Mouse (Mus musculus) c-Kit-negative CD71-positive TER-119-positive erythroid progenitor cells, embryonic 14.5 days (primary cell): ENCODE measurements at regions not wholly inside any gene's neighbourhood (a gene's known extent, or its start where the extent isn't known, plus 50 kb on each side); places are given as distances from the start of the nearest gene placed in this dataset.

Experiments
- DNase-seq: peaks from one replicate; pipeline ENCODE4 v3.0.0-alpha.2; 2013; ENCODE audit warnings: low read depth, low spot score

DNA sequence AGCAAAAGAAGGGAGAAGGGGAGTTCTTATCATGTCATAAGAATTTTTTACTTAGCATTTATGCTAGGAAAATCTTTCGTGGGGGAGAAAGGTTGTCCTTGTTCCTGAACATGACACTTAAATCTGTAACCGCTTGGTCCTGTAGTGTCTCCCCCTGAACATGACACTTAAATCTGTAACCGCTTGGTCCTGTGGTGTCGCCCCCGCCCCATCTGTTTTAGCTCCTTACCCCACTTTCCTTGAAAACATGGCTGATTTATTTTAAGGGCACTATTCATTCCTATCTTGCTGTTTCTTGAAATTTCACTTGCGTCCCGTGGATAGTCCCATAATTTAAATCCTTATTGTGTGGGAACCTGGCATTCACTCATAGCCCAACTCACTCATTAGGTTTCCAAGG lies 82.2 kb downstream of the Rap2a start:
- no peak for DNase-seq

DNA sequence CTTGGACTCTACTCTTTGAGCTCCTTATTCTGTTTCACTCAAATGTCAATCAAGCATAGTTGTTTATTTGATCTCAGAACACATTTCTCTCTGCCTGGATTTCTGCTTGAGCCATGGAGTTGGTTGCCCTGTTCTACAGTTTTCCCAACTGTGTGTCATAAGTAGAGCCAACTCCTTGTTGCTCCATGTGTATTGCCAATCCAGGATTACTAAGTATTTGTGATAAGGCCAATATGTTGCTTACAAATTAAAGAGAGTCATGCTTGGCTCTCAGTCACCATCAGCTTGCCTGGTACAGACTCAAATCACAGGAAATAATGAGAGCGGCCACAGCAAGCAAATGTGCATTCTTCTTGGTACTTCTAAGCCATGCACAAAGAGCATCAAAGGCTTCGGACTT lies 82.7 kb downstream of the Rap2a start:
- no peak for DNase-seq

DNA sequence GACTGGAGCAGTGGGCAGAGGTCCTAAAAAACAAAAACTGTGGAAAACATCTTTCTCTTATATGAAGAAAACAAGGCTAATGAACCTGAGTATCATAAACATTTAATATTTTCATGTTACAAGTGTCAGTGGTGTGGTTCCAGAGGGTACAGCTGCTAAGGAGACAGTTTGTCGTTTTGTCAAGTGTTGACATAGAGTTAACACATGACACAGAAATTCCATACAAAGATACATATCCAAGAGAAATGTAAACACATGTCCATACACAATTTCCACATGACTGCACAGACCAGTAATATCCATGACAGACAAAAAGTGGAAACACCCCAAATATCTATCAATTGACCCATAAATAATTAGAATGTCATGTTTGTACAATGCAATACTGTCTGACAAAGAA lies 88.7 kb downstream of the Rap2a start:
- DNase-seq: no peak

GRCm38 (mm10) chr14:120568054-120568453 lies 89.8 kb downstream of the Rap2a start:
- DNase-seq: no peak

GRCm38 (mm10) chr14:120572238-120572637 lies 94.0 kb downstream of the Rap2a start:
- no peak for DNase-seq

DNA sequence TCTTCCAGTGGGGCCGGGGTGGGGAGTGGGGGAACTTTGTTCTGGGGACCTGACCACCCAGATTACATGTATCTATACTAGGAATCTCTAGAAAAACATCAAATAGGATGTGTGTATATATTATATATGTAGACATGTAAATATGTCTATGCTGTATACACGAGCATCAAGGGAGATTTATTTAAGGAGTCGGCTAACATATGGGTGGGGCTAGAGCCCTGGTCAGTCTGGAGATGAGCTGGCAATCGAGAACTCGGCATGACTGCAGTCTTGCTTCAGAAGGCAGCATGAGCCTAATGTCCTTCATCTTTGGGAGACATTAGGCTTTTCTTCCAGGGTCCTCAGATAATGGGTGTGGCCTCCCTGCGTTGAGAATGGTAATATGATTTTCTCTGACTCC lies 97.0 kb downstream of the Rap2a start:
- no peak for DNase-seq

DNA sequence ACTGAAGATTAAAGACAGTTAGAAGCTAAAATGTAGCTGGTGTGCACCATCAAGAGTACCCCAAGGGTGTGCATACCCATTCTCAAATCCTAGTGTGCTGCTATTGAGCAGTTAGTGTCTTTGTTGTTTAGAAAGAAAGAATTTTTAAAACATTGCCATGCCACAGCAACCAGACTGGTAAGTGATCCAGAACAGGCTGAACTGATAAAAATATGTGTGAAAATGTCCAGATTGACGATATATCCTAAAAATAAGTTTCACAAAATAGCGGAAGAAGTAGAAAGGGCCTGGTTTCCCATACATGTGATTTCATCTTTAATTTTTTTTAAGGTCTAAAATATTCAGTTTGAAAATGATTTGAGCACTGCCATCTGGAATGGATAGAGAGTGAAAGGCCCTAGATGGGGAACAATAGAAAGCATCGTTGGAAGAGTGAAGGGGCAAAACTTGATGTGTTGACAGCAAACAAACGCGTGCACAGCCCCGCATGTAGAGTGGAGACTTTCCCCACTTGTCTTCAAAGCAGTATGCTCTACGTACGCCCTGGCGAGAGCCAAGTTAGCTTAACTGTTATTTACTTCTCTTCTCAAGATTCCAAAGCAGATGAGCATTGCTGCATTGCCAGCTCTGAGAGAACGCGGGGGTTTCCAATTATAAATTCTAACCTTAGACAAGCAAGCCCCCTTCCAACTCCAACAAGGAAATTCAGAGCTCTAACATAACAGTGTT lies 100.3 kb downstream of the Rap2a start:
- DNase-seq: no peak

DNA sequence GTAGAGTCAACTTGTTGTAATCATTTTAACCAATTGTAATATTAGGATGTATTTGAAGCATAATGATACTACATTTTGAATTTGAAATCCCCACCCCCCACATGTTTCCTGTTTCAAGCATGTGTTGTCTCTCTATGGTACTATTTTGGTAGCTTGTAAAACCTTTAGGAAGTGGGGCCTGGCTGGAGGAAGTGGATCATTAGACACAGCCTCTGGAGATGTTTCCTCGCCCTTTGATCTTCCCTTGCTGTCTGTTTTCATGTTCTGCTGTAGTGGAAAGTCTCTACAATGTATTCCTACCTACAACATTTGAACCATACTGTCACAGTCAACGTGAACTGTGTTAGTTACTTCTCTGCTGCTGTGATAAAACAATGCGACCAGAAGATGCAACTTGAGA lies 105.6 kb downstream of the Rap2a start:
- DNase-seq: no peak

DNA sequence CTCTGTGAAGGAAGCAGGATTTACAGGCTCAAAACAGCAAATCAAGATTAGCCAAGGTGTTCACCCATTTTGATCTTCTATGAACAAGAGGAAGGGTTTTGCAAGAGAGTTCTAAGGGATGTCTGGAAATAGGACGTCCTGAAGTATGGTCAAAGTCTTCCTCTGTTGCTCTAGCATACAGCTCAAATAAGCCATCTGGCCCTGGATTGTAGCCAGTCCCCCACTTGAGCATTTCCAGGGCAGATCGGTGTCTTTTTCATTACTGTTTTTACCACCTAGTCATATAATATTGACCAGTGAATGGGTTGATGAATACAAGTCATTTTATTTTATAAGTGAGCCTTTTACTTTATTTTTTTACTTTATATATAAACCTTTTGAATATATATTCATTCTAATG lies 113.9 kb downstream of the Rap2a start:
- no peak for DNase-seq

DNA sequence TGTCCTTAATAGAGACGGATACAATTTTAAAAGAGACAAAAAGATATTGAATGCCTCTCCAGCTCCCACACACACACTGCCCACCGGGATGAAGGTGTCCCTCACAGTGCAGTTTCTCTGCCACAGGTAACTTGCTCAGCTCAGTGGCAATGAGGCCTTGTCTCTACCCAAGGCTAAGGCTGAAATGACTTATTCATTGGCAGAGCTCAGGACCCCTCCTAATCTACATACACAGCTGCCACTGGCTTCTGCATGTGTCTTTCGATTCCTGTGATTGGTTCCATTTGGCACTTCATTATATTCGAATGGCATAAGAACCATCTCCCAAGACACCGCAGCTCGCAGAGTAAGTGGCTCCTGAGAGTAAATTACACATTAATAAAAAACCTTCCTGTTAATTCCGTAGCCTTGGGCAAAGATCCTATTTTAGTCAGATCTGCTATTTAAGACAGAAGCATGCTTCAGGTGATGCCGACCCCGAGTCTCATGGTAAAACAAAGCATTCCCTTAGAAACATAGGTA lies 122.2 kb downstream of the Rap2a start:
- DNase-seq: no peak

DNA sequence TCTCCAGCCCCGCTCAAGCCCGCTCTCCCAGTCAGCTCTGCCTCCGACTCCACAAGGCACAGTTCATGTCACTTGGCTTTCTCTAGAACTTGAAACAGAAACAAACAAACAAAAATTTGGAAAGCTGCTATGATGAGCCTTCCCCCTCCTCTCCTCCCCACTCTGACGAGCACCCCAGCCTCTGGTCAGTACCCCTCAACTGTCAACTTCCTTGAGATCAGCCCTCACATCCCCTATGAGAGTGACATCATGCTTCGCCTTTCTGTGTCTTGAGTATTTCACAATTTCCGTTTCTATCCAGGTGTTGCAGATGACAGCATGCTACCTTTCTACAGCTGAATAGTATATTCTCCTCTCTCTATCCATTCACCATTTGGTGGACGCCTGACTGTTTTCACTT lies 123.3 kb downstream of the Rap2a start:
- no peak for DNase-seq

DNA sequence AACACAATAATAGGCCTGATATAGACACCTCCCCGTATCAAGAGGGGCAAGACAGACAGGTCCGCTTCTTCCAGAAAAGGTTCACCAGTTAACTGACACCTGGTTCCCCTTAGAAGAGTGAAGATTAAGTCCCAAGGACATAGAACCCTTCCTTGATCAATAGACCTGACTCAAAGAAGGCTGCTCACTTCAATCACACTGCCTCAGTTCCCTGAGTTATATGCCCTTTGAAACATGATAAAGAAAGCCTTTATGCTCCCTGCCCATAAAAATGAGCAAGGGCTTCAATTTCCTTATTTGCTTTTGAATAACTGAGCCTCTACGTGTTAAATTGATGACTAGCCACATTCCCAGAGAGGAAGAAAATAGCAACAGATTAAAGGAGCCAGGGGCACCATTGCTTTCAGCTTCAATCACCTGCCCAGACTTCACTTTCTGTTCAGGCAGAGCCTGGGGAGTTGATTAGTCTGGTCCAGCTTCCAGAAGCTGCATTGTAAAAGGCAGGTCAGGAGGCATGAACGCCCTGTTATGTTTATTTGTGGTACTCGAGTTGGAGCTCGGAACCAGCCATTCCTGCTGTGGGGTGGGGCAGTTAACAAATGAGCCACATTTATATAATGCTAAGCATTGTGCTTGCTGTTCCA lies 125.7 kb downstream of the Rap2a start:
- no peak for DNase-seq

DNA sequence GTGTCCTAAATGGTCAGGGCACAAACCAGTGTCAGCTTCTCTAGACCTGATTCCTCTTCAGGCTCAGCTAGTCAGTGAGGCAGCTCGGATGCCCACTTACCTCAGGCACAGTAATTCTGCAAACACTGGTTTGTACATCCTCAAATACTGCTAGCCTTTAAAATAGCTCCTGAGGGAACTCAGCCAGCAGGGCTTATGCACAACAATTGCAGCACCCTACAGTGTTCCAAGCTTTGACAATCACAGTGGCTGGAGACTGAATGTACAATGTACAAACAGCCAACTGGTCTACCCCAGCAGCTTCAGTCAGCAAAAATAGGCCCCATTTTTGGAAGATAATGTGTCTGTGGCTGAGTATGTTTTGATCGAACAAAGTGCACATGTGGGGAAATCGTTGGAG lies 129.6 kb downstream of the Rap2a start:
- DNase-seq: no peak

DNA sequence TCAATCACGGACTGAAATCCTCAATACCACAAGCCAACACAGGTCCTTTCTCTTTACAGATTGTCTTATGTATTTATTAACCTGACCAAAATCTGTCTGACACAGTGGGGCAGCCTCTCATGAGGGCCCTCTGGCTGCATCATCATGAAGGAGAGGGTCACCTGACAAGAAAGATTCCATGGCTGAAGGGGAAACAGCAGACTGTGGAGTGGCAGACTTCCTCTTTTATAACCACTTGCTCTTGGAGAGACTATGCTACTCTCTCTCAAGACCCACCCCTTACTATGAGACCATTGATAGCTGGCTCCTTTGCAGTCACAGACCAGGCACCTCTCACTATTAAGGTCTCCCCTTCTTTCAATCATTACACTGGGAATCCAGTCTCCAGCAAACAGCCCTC lies 133.1 kb downstream of the Rap2a start:
- DNase-seq: no peak

DNA sequence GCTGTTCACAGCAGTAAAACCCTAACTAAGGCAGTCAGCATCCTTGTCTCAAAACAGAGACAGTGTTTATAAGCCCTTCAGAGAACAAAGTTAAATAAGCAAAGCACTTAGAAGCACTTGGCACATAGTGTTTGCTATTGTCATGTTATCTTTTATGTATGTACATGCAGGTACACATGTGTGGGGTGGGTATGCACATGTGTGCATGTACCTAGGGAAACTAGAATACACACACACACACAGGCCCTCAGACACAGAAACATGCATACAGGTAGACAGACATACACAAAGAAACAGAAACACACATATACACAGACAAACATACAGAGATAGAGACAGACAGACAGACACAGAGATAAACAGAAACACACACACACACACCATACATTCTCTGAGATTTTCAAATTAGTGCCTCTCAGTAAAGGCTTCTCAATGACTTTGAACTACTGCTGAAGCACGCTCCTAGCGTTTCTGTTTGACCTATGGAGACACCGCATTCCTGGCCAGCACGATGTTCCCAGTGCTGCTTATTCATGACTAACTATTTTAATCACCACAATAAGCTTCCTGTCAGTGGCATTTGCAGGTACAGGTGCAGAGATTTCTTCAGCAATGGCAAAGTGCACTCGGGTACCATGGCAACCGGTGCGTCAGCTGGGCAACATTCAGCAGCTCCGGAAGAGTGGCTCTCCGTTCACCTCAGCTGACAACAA lies 148.1 kb downstream of the Rap2a start:
- no peak for DNase-seq

DNA sequence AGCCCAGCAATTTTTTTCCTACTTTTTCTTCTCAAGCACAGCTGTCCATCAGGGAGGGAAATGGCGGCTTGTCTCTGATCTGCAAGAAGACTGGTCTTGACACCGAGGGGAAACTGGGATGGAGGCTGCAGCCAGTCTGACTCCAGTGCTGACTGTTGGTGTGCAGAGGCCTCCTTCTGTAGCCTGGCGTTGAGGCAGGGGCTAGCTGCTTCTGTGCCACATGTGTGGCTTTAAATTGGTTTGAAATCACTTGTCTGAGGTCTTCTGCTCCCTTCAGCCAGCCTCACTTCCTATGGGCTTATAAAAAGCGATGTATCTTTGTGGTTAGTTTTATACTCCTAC lies 148.7 kb downstream of the Rap2a start:
- no peak for DNase-seq

DNA sequence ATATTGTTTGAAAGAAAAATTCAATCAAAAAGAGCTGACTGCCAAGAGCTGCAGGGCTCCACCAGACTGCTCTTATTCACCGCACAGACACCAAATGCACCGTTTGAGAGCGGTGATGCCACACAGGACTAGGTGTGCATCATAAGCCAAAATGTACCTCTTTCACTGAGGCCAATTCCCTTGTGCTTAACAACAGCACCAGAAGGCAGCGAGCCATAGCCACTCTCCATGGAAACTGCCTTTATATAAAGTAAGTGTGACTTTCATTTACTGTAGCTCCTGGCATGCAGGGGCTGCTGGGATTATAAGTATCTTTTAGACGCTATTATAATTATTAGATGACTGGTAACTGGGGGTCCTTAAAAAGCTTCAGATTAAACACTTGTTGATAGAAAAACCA lies 154.5 kb downstream of the Rap2a start:
- DNase-seq: no peak

DNA sequence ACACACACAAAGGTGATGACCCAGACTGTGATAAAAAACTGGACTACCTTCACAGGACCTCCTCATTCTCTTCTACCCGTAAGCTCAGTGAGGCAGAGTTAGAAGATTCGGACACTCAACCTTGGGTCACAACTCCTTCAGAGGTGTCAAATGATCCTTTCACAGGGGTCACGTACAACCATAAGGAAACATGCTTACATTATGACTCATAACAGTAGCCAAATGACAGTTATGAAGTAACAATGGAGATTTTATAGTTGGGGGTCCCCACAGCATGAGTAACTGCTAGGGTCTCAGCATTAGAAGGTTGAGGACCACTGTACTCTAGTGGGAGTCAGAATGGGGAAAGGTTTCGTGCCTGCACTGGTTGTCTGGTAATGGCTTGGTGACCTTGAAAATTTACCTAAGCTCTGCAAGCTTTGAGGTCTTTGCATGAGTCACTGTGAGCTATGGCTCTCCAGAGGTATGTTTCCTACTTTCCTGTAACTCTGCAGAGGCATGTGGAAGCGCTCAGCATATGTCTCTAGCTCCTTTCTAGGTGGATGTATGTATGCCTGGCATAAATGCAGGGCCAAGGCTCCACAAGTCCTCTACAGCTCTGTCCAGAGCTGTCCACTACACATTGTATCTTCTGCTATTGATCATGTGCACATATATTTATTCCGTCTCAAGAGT lies 158.6 kb downstream of the Rap2a start:
- DNase-seq: no peak

GRCm38 (mm10) chr14:120637486-120638125 lies 159.4 kb downstream of the Rap2a start:
- no peak for DNase-seq

- no peak for DNase-seq
Measured at GRCm38 (mm10) chr14:120642591-120642990, 164.3 kb downstream of the Rap2a start.

DNA sequence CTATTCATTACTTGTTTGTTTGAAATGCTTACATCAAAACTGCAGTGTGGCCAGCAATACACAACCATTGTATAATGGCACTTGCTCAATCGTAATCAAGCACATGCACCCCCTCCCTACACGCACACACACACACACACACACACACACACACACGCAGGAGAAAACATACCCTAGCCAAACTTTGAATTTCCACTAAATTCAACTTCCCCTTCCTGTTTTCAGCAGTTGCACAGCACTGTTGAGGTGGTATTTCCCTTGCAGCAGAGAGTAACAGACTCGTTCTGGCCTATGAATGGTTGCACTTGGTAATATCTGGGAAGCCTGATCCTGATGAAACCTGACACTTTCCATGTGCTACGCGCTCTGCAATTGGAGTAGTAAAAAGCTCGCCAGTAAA lies 173.8 kb downstream of the Rap2a start:
- no peak for DNase-seq

DNA sequence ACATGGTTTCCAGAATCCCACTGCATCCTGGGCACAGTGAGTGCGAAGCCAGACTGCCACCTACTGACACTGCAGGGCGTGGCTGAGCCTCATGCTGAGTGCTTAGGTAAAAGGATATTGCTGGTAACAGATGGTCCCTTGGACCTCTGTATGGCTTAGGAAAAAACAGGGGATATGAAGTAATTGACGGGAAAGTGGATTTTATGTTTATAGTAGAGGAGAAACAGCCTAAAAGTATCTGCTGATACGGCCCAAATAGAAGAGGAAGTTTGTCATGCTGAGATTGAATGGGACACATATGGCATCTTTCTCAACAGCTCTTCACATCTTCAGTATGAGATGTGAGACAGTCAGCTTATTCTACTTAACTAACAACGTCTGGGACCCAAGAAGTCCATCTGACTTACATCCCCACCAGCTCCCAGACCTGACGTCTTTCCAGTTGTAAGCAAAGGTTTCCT lies 182.1 kb downstream of the Rap2a start:
- DNase-seq: no peak
